In the genomic region with DNA sequence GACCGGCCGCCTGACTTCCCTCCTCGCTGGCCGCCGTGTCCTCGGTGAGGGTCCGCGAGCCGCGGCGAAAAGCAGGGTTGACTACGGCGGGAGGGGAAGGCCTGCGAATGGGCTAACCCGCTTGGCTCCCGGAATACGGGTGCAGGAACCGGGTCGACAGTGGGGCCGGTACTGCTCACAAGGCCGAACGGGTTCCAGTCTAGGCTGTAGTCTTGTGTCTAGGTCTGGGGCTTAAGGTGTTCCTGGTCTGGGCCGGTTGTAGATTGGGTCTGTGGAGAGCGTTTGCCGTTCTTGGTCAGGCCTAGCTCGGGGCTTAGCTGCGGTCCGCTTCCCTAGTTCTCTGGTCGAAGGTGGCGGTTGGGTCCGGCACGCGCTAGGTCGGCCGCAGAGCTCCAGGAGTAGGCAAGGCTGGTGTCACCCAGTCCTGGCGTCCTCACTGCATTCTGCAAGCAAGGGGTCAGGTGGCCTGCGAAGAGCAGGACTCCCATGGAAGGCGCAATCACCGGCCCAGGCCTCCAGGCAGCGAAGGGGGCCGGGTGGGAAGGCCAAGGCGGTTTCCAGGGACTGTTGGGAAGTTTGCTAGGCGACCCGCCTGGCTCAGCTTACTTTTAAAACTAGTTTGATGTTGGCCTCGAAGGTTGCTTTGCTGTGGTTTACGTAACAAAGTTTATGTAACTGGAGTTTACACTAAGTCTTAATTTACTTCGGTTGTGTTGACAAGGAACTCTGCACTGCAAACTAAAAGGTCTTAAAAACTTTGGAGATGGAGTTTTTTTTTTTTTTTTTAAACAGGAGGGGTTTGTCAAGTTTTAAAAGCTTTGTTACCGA, we compare ENCODE assay signal across 8 mouse cellular contexts. TPM values are rescaled to one million over a fixed set of nuclear protein-coding genes. Genes with fewer than 3 reads are reported as not detected.
DNase-seq lines count a peak whose midpoint lies in the region; ATAC-seq and TF ChIP-seq lines count a peak whose summit lies in the region.

No protein-coding gene starts in this region.

- ATAC-seq in forebrain, embryonic 16.5 days: peak; percentile 72
- peak; percentile 66 for ATAC-seq in intestine, embryonic 15.5 days
- peak; percentile 57 for ATAC-seq in lung, embryonic 16.5 days (ENCODE audit: low read depth)

- no peak for TF ChIP-seq CTCF in testis, adult 2 months (IDR thresholded peaks at IDR 0.05; ENCODE audit: control insufficient read depth, insufficient read depth, insufficient replicate concordance, low read depth, low read length)
- no peak for TF ChIP-seq CTCF in bone marrow macrophage, adult 2 months (IDR thresholded peaks at IDR 0.05; ENCODE audit: low read depth, low read length)

- peak overlapping the region; percentile 98 for H3K4me3 ChIP-seq in testis, adult 2 months (ENCODE audit: control insufficient read depth, low read depth, low read length)
- peak overlapping the region; percentile 87 for H3K4me3 ChIP-seq in bone marrow macrophage, adult 2 months (ENCODE audit: insufficient read depth, low read length)
- peak overlapping the region; percentile 100 for H3K4me3 ChIP-seq in forebrain, embryonic 16.5 days (replicated peaks; ENCODE audit: low read length)
- H3K4me3 ChIP-seq in intestine, embryonic 15.5 days (replicated peaks): peak overlapping the region; percentile 58
- H3K4me3 ChIP-seq in lung, embryonic 16.5 days (ENCODE audit: low read length): peak overlapping the region; percentile 98

- intact Hi-C loops in left cerebral cortex, postnatal 4 days (cut with DNase I): no loop called here

- H3K4me1 ChIP-seq in testis, adult 2 months (ENCODE audit: control insufficient read depth, insufficient read depth, low read length): peaks cover 12% of the 10 kb centered on the region
- peaks cover 42% of the 10 kb centered on the region for H3K4me1 ChIP-seq in bone marrow macrophage, adult 2 months (ENCODE audit: control insufficient read depth, insufficient read depth, low read length)
- H3K4me1 ChIP-seq in forebrain, embryonic 16.5 days (replicated peaks; ENCODE audit: control insufficient read depth, insufficient read depth, low read length): peaks cover 21% of the 10 kb centered on the region
- peaks cover 12% of the 10 kb centered on the region for H3K4me1 ChIP-seq in intestine, embryonic 15.5 days (replicated peaks)
- peaks cover 9% of the 10 kb centered on the region for H3K4me1 ChIP-seq in lung, embryonic 16.5 days (replicated peaks; ENCODE audit: control insufficient read depth, insufficient read depth, low read length)

- H3K9ac ChIP-seq in forebrain, embryonic 16.5 days (replicated peaks; ENCODE audit: low read depth, low read length): peak overlapping the region; percentile 93
- peak overlapping the region; percentile 74 for H3K9ac ChIP-seq in intestine, embryonic 15.5 days
- H3K9ac ChIP-seq in lung, embryonic 16.5 days (ENCODE audit: low read length): peak overlapping the region; percentile 98

- peak overlapping the region; percentile 97 for H3K27ac ChIP-seq in testis, adult 2 months (ENCODE audit: control insufficient read depth, insufficient read depth, low read depth, low read length)
- H3K27ac ChIP-seq in bone marrow macrophage, adult 2 months (ENCODE audit: insufficient read depth, low read depth, low read length): peak overlapping the region; percentile 94
- peak overlapping the region; percentile 98 for H3K27ac ChIP-seq in forebrain, embryonic 16.5 days (ENCODE audit: low read length)
- H3K27ac ChIP-seq in intestine, embryonic 15.5 days: peak overlapping the region; percentile 96
- peak overlapping the region; percentile 99 for H3K27ac ChIP-seq in lung, embryonic 16.5 days (ENCODE audit: low read length)

- TF ChIP-seq POLR2A in testis, adult 2 months (IDR thresholded peaks at IDR 0.05; ENCODE audit: control insufficient read depth, low read depth, low read length): no peak; the same call in 1 of the 2 replicates
- no peak for TF ChIP-seq POLR2A in bone marrow macrophage, adult 2 months (IDR thresholded peaks at IDR 0.05; ENCODE audit: borderline replicate concordance, low read depth, low read length)

- H3K36me3 ChIP-seq in testis, adult 2 months (ENCODE audit: control insufficient read depth, insufficient read depth, low read length): no peaks in the 10 kb centered on the region
- H3K36me3 ChIP-seq in forebrain, embryonic 16.5 days (ENCODE audit: control insufficient read depth, insufficient read depth): no peaks in the 10 kb centered on the region
- H3K36me3 ChIP-seq in intestine, embryonic 15.5 days: no peaks in the 10 kb centered on the region
- H3K36me3 ChIP-seq in lung, embryonic 16.5 days (ENCODE audit: control insufficient read depth, insufficient read depth, low read length): no peaks in the 10 kb centered on the region

- H3K27me3 ChIP-seq in testis, adult 2 months (ENCODE audit: control insufficient read depth, insufficient read depth, low read length): no peaks in the 10 kb centered on the region
- no peaks in the 10 kb centered on the region for H3K27me3 ChIP-seq in forebrain, embryonic 16.5 days (replicated peaks; ENCODE audit: control insufficient read depth, insufficient read depth, low read length)
- no peaks in the 10 kb centered on the region for H3K27me3 ChIP-seq in intestine, embryonic 15.5 days (replicated peaks)
- no peaks in the 10 kb centered on the region for H3K27me3 ChIP-seq in lung, embryonic 16.5 days (ENCODE audit: control insufficient read depth, insufficient read depth, low read depth, low read length)

- peak overlapping the region; percentile 92 for H3K4me2 ChIP-seq in forebrain, embryonic 16.5 days (ENCODE audit: low read length)
- peak overlapping the region; percentile 54 for H3K4me2 ChIP-seq in intestine, embryonic 15.5 days (replicated peaks)
- H3K4me2 ChIP-seq in lung, embryonic 16.5 days (ENCODE audit: low read depth, low read length): peak overlapping the region; percentile 84

- 2% methylated on average over 48 of the region's 48 CpGs for WGBS in forebrain, embryonic 16.5 days
- WGBS in intestine, embryonic 15.5 days: under 1% methylated on average over 48 of the region's 48 CpGs
- WGBS in lung, embryonic 16.5 days: under 1% methylated on average over 48 of the region's 48 CpGs

- no peaks in the 10 kb centered on the region for H3K9me3 ChIP-seq in forebrain, embryonic 16.5 days (ENCODE audit: control insufficient read depth, low read length)
- H3K9me3 ChIP-seq in intestine, embryonic 15.5 days: no peaks in the 10 kb centered on the region
- H3K9me3 ChIP-seq in lung, embryonic 16.5 days (ENCODE audit: control insufficient read depth, low read length): no peaks in the 10 kb centered on the region

- no peak for DNase-seq in testis, postnatal 14 days (ENCODE audit: low spot score)
- peak; percentile 54 for DNase-seq in retina, embryonic 14.5 days (ENCODE audit: low spot score)
- DNase-seq in left cerebral cortex, postnatal 4 days: no peak

RNA-seq across cellular contexts. Expression of a gene that starts 0.6 kb away (rescaled TPM):
- polyA plus RNA-seq in testis, adult 2 months (2012; rRNA removed): 17.3 and 19.1 TPM in 2 replicates
- not detected in 2 replicates for polyA plus RNA-seq in bone marrow macrophage, adult 2 months (2012; ENCODE audit: insufficient read depth, insufficient read length, missing spikeins)
- polyA plus RNA-seq in forebrain, embryonic 16.5 days (2015; fragmentation: Nextera tagmentation; extraction: Ambion mirVana): not detected in 2 replicates
- polyA plus RNA-seq in intestine, embryonic 15.5 days (2015; fragmentation: Nextera tagmentation; extraction: Ambion mirVana): not detected in 2 replicates
- not detected in 2 replicates for polyA plus RNA-seq in lung, embryonic 16.5 days (2015; fragmentation: Nextera tagmentation; extraction: Ambion mirVana)
- total RNA-seq in left cerebral cortex, postnatal 4 days (2021): not detected

RNA-seq across cellular contexts. Expression of a gene that starts 0.8 kb away (rescaled TPM):
- polyA plus RNA-seq in testis, adult 2 months (2012; rRNA removed): 273 and 330 TPM in 2 replicates
- 112 and 123 TPM in 2 replicates for polyA plus RNA-seq in bone marrow macrophage, adult 2 months (2012; ENCODE audit: insufficient read depth, insufficient read length, missing spikeins)
- 329 and 348 TPM in 2 replicates for polyA plus RNA-seq in forebrain, embryonic 16.5 days (2015; fragmentation: Nextera tagmentation; extraction: Ambion mirVana)
- 108 and 138 TPM in 2 replicates for polyA plus RNA-seq in intestine, embryonic 15.5 days (2015; fragmentation: Nextera tagmentation; extraction: Ambion mirVana)
- polyA plus RNA-seq in lung, embryonic 16.5 days (2015; fragmentation: Nextera tagmentation; extraction: Ambion mirVana): 124 and 142 TPM in 2 replicates
- total RNA-seq in left cerebral cortex, postnatal 4 days (2021): 100 to 1,000 TPM; 190 to 197 TPM

Comparison
In these comparisons a context has a peak if more than half of its experiments do, and no peak if none do; other contexts are left out.
1. RNA of a gene that starts 0.6 kb away (polyA plus RNA-seq): 17.3 to 19.1 TPM in testis, adult 2 months; not detected in bone marrow macrophage, adult 2 months, not detected in forebrain, embryonic 16.5 days, not detected in intestine, embryonic 15.5 days and not detected in lung, embryonic 16.5 days; every median in the first group is over 10 times any median in the second.
2. Peak in every context shown above with its lines, with median percentiles within 50 percentile points of each other: H3K27ac ChIP-seq, H3K4me3 ChIP-seq, ATAC-seq, H3K4me2 ChIP-seq and H3K9ac ChIP-seq.